Mouse (Mus musculus): ENCODE measurements around the gene Bcl2l1.

The Bcl2l1 gene

GRCm38 (mm10) chr2:152831019-152831878, at the start of gene Bcl2l1:
Bcl2l1 (minus strand) TSS chr2:152831728.
- DNase-seq (ENCODE audit: low read depth, low spot score), result peak; percentile 98

GRCm38 (mm10) chr2:152880898-152881297, 49.4 kb upstream of the Bcl2l1 start:
- DNase-seq (ENCODE audit: low read depth, low spot score), result no peak

- DNase-seq (ENCODE audit: low read depth, low spot score), result no peak
Measured at GRCm38 (mm10) chr2:152878239-152878638, 46.7 kb upstream of the Bcl2l1 start.

GRCm38 (mm10) chr2:152863346-152863745, 31.8 kb upstream of the Bcl2l1 start:
- no peak for DNase-seq (ENCODE audit: low read depth, low spot score)

- DNase-seq (ENCODE audit: low read depth, low spot score), result no peak
Measured at GRCm38 (mm10) chr2:152862638-152863037, 31.1 kb upstream of the Bcl2l1 start.

GRCm38 (mm10) chr2:152861891-152862290, 30.4 kb upstream of the Bcl2l1 start:
- no peak for DNase-seq (ENCODE audit: low read depth, low spot score)

GRCm38 (mm10) chr2:152859501-152859900, 28.0 kb upstream of the Bcl2l1 start:
- DNase-seq (ENCODE audit: low read depth, low spot score), result no peak

- DNase-seq (ENCODE audit: low read depth, low spot score), result no peak
Measured at GRCm38 (mm10) chr2:152848466-152848865, 16.9 kb upstream of the Bcl2l1 start.

GRCm38 (mm10) chr2:152847815-152848302, 16.3 kb upstream of the Bcl2l1 start, which contains the start of gene Tpx2:
Tpx2 (plus strand) TSS chr2:152847964.
- peak; percentile 99 for DNase-seq (ENCODE audit: low read depth, low spot score)

GRCm38 (mm10) chr2:152847057-152847814, 15.7 kb upstream of the Bcl2l1 start:
- no peak for DNase-seq (ENCODE audit: low read depth, low spot score)

GRCm38 (mm10) chr2:152842741-152843140, 11.2 kb upstream of the Bcl2l1 start:
- peak; percentile 68 for DNase-seq (ENCODE audit: low read depth, low spot score)

GRCm38 (mm10) chr2:152839256-152839655, 7.7 kb upstream of the Bcl2l1 start:
- DNase-seq (ENCODE audit: low read depth, low spot score), result no peak

- DNase-seq (ENCODE audit: low read depth, low spot score), result peak; percentile 97
Measured at GRCm38 (mm10) chr2:152830021-152830921, 1.3 kb downstream of the Bcl2l1 start.

GRCm38 (mm10) chr2:152829367-152829881, 2.1 kb downstream of the Bcl2l1 start:
- no peak for DNase-seq (ENCODE audit: low read depth, low spot score)

GRCm38 (mm10) chr2:152828532-152828931, 3.0 kb downstream of the Bcl2l1 start:
- DNase-seq (ENCODE audit: low read depth, low spot score), result no peak

- DNase-seq (ENCODE audit: low read depth, low spot score), result peak; percentile 78
Measured at GRCm38 (mm10) chr2:152828011-152828370, 3.5 kb downstream of the Bcl2l1 start.

GRCm38 (mm10) chr2:152827321-152828010, 4.1 kb downstream of the Bcl2l1 start:
- peak; percentile 57 for DNase-seq (ENCODE audit: low read depth, low spot score)

GRCm38 (mm10) chr2:152826481-152826880, 5.0 kb downstream of the Bcl2l1 start:
- DNase-seq (ENCODE audit: low read depth, low spot score), result no peak

GRCm38 (mm10) chr2:152825713-152826112, 5.8 kb downstream of the Bcl2l1 start:
- no peak for DNase-seq (ENCODE audit: low read depth, low spot score)

- no peak for DNase-seq (ENCODE audit: low read depth, low spot score)
Measured at GRCm38 (mm10) chr2:152825168-152825697, 6.3 kb downstream of the Bcl2l1 start.
